Mouse (Mus musculus) megakaryocyte-erythroid progenitor cell, adult 5 weeks (primary cell): ENCODE measurements around the gene Cyfip1. TPM values are rescaled to one million over a fixed set of nuclear protein-coding genes. Genes with fewer than 3 reads are reported as not detected.

Experiments
- polyA plus RNA-seq: library from polyadenylated mRNA; stranded (reverse); fragments of >175 nt; gene quantifications from 2 replicates; pipeline ENCODE4 v1.2.3, GENCODE M21; 2012

The Cyfip1 gene
- polyA plus RNA-seq: 22.8 and 25.2 TPM in 2 replicates

DNA sequence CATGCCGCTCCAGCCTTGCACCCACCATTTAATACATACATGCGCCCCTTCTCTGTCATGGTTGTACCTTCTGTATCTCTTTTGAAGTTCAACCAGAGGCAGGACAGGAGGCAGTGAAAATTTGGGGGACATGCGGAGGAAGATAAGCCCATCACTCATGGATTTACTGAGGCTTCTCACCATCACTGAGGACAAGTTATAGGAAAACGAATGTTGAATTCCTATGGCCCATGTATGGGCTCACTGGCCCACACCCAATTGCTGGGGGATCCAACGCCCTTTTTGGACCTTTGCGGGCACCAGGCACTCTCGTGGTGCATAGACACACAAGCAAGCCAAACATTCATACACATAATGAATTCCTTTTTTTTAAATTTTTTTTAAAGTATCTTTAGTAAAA, at the start of gene Cyfip1:
Gene Cyfip1 (plus strand): TSS at position 301 of the 400 bp plus-strand sequence.

DNA sequence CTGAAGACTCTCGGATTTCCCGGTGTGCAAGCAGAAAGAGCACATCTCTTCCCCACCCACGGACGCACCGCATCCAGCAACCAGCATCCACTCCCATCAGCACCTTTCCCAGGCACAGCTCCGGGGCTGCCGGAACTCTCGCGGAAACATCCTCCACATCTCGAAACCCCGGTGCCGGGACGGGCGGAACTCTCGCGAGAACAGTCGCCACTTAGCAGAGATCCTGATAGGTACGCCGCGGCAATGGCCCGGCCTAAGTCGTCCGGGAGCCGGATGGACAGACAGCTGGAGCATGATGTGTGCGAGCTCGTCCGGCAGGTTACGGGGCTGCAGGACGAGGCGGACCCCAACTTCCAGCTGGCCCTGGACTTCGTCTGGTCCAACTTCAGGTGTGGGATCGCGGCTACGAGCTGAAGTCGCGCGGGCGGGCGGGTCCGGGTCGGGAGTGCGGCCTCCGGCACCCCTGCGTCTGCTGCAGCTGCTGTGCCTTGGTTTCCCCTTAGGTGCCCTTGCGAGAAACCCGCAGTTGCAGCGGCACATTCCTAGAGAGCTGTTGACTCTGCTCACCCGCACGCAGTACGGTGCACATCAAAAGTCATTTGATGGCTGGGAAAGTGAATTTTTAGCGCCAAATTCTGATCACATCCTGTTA, 47.5 kb upstream of the Cyfip1 start, which contains the start of gene Tubgcp5:
Gene Tubgcp5 (plus strand): TSS at position 203 of the 652 bp plus-strand sequence.

DNA sequence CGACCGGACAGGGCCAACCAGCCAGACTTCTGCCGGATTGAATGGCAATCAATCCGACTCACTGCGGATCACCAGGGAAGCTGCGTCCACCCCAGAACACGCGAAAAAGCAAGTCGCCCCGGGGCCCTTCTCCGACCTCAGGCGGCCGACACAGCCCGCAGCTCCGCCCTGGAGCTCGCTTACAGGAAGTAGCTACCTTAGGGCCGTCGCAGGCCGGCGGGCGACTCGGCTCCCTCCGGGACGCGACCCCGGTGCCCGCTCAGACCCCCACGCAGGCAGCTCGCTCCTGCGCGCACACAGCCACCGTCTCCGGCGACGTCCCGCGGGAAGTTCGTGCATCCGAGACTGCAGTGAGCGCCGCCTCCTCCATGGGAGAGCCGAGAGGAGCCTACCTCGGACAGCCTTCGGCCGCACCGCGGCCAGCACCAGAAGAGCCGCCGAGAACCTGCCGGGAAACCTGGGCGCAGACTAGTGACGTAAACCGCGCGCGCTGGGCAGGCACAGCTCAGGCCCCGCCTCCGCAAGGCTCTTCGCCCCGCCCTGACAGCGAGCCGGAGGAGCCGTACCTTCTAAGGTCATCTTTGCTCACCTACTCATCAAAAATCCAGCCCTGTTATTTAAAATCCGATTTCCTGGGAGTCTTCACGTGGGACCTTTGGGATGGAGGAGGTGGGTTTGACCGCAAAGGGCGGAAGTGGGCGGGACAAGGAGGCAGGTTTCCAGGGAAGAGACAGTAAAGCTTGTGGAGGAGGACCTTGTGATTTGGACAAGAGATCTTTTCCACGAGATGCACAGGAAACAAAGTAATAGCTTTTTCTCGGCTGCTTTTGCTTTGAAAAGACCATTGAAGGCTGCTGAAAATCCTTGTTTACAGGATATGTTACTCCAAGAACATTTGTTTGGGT, 120.7 kb downstream of the Cyfip1 start, which contains the start of gene Nipa2:
Gene Nipa2 (minus strand): TSS at position 473 of the 905 bp plus-strand sequence.

Other genes with a start within 250 kb of the Cyfip1 start
- 0.31 and 0.49 TPM in 2 replicates for gene Siglech, start 73.6 kb upstream of the Cyfip1 start, polyA plus RNA-seq
- 1.3 and 1.8 TPM in 2 replicates for gene Tubgcp5, start 47.6 kb upstream of the Cyfip1 start, polyA plus RNA-seq
- 11.6 and 13.2 TPM in 2 replicates for gene Nipa2, start 120.7 kb downstream of the Cyfip1 start, polyA plus RNA-seq
- gene Nipa1, start 178.2 kb downstream of the Cyfip1 start, polyA plus RNA-seq: 1.1 and 1.7 TPM in 2 replicates
- gene Herc2, start 208.5 kb downstream of the Cyfip1 start, polyA plus RNA-seq: 2.8 and 3.6 TPM in 2 replicates